Mouse (Mus musculus) layer of hippocampus, adult 11-12 months (tissue): ENCODE measurements at regions not wholly inside any gene's neighbourhood (a gene's known extent, or its start where the extent isn't known, plus 50 kb on each side); places are given as distances from the start of the nearest gene placed in this dataset.
A peak's percentile ranks its signal among the peaks of the same experiment; 100 is the strongest.

ENCODE experiments used
- DNase-seq: peaks from one replicate; pipeline ENCODE4 v3.0.0; 2022; ENCODE audit warnings: low spot score

- no peak for DNase-seq
Measured at GRCm38 (mm10) chr2:129952486-129952885, 59.7 kb upstream of the Tgm3 start.

GRCm38 (mm10) chr2:129955260-129955691 lies 56.9 kb upstream of the Tgm3 start:
- no peak for DNase-seq

DNA sequence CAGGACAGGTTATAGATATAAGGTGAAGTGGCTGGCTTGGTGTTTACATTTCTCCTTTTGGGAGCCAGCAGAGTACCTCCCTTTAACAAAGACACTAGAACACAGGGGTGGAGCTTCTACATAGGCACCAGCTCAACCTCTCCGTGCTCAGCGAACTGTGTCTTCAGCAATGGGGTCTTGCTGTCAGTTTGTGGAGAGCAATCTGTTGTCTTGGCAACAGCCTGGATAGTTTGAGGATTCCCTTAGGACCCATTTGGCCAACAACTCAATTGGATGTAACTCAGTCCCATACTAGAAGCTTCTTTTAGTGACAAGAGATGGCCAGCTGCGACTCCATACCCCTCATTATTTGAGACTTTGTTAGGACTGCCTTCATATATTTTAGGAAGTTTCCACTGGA lies 54.0 kb upstream of the Tgm3 start:
- no peak for DNase-seq

DNA sequence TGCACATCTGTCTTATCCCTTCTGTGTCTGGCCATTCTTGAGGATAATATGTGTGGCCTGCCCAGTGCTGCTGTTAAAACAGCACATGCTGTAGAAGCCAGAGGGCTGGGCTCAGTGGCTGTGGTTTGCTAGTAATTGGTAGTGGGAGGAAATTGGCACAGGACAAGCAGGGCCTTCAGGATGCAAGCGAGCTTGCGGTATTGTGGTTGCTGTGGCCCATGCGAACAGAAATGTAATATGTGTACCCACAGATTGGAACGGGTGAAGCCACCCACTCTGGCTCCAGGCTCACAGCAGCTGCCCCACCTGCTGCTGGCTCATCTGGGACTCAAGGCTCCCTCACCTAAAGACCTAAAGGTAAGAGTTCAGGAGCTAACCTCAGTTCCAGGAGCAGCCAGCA lies 51.8 kb upstream of the Tgm3 start:
- DNase-seq, result peak; percentile 13

DNA sequence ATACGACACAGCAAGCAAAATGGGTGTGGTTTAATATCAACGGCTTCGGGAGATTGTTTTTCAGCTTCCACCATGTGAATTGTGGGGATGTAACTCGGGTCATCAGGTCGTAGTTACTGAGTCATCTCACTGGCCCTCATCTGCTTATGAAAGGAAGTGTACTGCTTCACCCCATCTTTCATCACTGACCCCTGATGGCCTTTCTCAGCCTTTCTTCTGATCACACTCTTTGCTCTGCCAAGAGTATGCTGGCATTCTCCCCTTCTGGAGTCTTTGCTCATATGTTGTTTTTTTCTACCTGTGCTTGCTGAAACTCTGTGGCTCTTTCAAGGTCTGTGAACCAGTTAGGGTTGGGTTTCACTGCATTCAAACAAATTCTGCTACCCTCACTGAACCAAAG lies 50.6 kb upstream of the Tgm3 start:
- DNase-seq, result no peak
